Mouse (Mus musculus) cortical plate, adult 2 months (tissue): ENCODE results near the gene Coq6.

Experiments
- CTCF ChIP-seq: fragments of 200-500 bp; IDR thresholded peaks from 2 replicates; pipeline ENCODE4 v1.5.1; 2011; ENCODE audit warnings: mild to moderate bottlenecking, control low read depth, low read length; ENCODE audit not compliant: insufficient read depth; ENCODE audit errors: extremely low read depth
- POLR2A ChIP-seq: fragments of 200-500 bp; IDR thresholded peaks from 2 replicates; pipeline ENCODE4 v1.6.1; 2011; ENCODE audit warnings: mild to moderate bottlenecking, low read length, control low read depth; ENCODE audit not compliant: insufficient read depth; ENCODE audit errors: extremely low read depth

GRCm38 (mm10) chr12:84398629-84399028, 37.2 kb downstream of the Coq6 start:
- TF ChIP-seq CTCF (no peak), POLR2A (no peak)
